Mouse (Mus musculus) myocyte (in vitro differentiated cells): ENCODE data around the gene Tmbim1.

Experiments used
- CEBPB ChIP-seq: IDR thresholded peaks from 2 replicates; pipeline ENCODE4 v1.6.1; 2011; ENCODE audit warnings: mild to moderate bottlenecking, moderate library complexity; ENCODE audit not compliant: poor library complexity, insufficient read depth, severe bottlenecking
- E2F4 ChIP-seq: IDR thresholded peaks from one replicate; pipeline ENCODE4 v1.6.1; 2011; ENCODE audit warnings: mild to moderate bottlenecking, control low read depth, moderate library complexity; ENCODE audit not compliant: insufficient read depth
- MAX ChIP-seq: IDR thresholded peaks from one replicate; pipeline ENCODE4 v1.6.1; 2011; ENCODE audit warnings: low read depth, mild to moderate bottlenecking, control low read depth
- MYOG ChIP-seq, 3 experiments: IDR thresholded peaks; one replicate each; pipeline ENCODE4 v1.6.1; 2011; ENCODE audit warnings: control low read depth in 2 of 3, low read depth in 2 of 3, mild to moderate bottlenecking in 2 of 3; ENCODE audit not compliant: insufficient read length in 2 of 3, control insufficient read depth in 1 of 3, insufficient read depth in 1 of 3
- POLR2A ChIP-seq: IDR thresholded peaks from one replicate; pipeline ENCODE4 v1.6.1; 2011; ENCODE audit warnings: low read depth, mild to moderate bottlenecking, control low read depth, moderate library complexity; ENCODE audit not compliant: insufficient read length
- REST ChIP-seq: IDR thresholded peaks from one replicate; pipeline ENCODE4 v1.6.1; 2011; ENCODE audit warnings: mild to moderate bottlenecking, control low read depth, moderate library complexity; ENCODE audit not compliant: insufficient read depth, insufficient read length
- SRF ChIP-seq: IDR thresholded peaks from one replicate; pipeline ENCODE4 v1.6.1; 2011; ENCODE audit warnings: low read depth; ENCODE audit not compliant: control insufficient read depth, insufficient read length
- USF1 ChIP-seq: IDR thresholded peaks from one replicate; pipeline ENCODE4 v1.6.1; 2011; ENCODE audit warnings: low read depth, mild to moderate bottlenecking, control low read depth, moderate library complexity

GRCm38 (mm10) chr1:74288327-74288726 lies 17.1 kb downstream of the Tmbim1 start:
- TF ChIP-seq CEBPB, result no peak
- no peak for TF ChIP-seq POLR2A
- no peak for TF ChIP-seq MAX
- no peak for TF ChIP-seq E2F4
- TF ChIP-seq MYOG (IDR thresholded peaks at IDR 0.05; ENCODE audit: control insufficient read depth in 1 of 3, insufficient read depth in 1 of 3, insufficient read length in 2 of 3, low read depth in 2 of 3), result no peak
- TF ChIP-seq REST, result no peak
- no peak for TF ChIP-seq USF1
- no peak for TF ChIP-seq SRF
